Mouse (Mus musculus) embryo, embryonic 11.5 days (tissue): ENCODE results near the gene Rcc1l.

Experiments used
- DNase-seq: peaks from one replicate; pipeline ENCODE4 v3.0.0-alpha.2; 2012; ENCODE audit warnings: low read depth, low spot score

Gene Rcc1l

DNA sequence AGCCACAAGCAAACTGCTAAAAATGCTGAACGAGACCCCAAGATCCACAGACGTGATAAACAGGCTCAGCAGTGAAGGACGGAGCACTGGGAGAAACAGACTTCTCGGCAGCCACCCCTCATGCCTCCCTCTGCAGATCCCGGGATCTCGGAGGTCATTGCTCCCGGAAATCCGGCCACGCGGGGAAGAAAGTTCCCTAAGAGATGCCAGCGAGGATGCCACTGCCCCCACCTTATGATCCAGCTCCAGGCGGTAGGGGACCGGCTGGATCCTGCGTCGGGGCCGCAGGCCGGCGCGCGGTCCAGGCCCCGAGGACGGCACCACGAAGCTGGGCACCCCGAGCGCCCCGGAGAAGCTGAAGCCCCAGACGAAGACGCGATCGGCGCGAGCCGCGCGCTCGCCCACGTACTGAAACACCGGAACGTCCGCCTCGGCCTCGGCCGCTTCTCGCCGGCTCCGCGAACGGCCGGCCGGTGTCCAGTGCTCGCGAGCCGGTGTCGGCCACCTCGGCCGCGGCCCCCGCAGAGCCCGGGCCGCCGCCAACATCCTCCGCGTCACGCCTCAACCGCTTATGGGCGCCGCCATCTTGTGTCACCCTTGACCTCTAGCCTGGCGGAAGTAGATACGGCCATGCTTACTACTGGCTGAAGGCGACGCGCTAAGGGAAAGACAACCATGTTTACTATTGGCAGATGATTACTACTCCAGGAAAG is at the start of gene Rcc1l:
TSS of gene Rcc1l (minus strand) at position 606 of the 713 bp plus-strand sequence.
- peak; percentile 84 for DNase-seq

DNA sequence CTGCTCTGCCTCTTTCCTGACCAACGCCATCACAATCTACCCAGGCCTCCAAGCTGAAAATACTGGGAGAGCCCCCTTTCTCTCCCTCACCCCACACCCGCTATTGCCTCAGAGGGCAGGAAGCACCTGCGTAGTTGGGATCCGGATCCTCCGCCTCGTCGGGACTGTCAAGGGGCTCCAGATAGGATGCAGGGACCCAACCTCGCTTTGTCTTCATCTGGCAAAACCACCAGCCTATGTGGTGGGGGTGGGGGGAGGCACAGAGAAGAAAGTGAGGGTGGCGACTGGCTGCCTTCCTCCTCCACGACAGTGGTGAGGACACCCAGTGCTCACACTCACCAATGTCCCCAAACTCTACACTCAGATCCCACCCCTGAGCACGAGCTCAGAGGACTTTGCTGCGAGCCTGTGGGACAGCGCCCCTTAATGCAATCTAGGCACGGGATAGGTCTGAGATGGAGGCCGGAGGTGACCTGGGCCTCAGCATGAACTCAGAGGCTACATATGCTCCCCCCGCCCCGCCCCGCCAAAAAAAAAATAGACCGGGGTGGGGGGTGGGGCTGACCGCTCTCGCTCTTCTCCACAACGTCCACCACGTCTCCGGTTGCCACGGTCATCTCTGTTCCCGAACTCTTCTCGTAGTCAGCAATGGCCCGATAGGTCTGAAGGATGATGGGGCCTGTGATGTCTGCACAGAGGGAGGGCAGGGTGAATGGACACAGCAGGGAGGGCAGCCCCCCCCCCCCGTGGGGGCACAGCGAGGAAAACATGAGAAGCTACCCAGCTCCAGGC is 48.7 kb upstream of the Rcc1l start:
- DNase-seq: no peak

DNA sequence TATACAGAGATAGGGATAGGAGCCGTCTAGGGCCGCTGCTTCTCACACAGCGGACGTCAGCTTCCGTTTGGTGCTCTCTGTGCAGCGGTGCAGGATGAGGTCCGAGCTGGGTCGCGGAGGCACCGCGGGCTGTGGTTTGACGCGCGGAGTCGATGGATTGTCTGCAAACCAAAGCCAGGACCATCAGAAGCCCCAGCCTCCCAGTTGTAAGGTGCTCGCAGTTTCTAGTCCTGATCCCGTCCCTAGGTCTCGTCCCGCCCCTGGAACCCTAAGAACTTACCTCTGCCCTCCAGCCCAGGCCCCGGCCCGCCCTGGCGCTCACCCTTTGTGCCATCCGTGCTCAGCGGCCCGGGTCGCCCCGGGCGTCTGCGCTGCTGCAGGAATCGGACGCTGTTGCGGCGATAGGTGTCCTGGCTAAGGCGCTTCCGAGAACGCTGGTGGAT is 45.2 kb upstream of the Rcc1l start:
- DNase-seq: no peak

DNA sequence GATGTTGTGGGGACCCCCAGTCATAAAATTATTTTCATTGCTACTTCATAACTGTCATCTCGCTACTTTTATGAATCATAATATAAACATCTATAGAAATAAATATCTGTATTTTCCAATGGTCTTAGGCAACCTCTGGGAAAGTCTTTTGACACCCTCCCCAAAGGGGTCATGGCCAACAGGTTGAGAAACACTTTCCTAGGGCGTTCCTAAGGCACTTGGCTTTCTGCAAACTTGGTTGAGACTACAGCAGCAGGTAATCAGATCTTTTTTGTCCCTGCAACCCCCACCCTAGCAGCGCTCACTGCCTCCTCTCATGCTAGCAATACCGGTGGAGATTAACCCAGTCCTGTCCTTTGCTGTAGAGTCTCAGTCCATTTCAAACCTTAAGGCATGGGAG is 44.7 kb upstream of the Rcc1l start:
- DNase-seq: no peak

DNA sequence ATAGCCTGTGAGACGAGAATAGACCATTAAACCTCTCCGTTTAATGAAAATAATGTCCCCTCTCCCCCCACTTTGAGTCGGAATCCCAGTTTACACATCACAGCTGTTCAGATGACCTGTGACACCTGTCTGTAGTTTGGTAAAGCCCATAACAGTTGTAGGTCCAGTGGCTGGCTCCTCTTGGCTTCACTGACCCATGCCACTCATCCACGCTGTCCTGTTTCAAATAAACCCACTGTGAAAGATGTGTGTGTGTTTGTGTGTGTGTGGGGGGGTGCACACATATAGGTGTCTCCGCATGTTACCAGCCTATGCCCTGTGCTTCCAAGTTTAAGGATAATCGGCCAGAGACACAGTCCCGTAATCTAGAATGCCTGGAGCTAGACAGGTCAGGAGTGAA is 41.3 kb upstream of the Rcc1l start:
- no peak for DNase-seq

DNA sequence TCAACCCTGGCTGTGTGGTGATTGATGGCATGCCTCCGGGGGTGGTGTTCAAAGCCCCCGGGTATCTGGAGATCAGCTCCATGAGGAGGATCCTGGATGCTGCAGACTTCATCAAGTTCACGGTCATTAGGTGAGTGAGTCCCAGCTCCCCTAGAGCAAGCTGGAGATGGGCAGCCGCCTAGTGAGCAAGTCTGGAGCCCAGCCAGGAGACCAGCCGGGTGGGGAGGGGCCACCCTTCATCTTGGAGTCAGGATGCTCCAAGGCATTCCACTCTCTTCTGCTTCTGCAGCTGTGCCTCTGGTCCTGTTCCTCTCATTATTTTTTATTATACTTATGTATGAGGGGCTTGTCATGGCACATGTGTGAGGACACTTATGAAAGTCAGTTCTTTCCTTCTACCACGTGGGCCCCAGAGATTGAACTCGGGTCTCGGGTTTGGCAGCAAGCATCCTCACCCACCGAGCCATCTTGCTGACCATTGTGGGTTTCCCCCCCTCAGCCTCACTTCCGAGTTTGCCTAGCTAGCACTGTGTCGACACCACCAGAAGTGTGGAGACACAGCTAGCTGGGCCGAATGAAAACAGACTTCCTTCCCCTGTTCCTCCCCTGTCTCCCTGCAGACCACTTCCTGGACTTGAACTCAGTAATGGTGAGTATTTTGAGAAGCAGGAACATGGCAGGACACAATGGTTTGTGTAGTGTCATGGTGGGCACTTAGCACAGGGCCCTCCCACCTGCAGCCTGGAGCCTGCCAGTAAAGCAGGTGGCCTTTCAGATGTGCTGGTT is 37.6 kb upstream of the Rcc1l start:
- DNase-seq: no peak

DNA sequence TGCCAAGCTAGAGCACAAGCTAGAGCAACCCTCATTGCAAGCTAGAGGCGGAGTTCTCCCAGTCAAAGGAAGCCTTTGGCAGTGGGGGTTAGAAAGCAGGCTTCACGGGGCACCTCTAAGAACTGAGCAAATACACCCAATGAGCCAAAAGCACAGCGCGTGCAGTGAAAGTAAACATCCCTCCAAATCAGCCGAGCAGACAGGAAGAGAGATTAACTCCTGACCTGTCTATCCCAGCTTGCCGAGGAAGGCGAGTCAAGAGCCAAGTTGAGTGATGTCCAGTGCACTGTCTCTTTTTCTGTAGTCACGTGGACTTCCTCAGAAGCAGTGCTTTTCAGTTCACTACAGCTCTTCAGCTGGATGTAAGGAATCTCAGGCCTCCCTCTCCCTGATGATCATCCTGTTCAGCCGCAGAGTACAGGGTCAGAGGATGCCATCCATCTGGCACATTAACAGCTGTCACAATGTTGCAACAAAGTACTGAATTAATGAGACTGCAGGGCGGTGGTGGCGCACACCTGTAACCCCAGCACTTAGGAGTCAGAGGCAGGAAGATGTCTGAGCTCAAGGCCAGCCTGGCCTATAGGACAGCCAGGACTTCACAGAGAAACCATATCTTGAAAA is 33.5 kb upstream of the Rcc1l start:
- DNase-seq: no peak

DNA sequence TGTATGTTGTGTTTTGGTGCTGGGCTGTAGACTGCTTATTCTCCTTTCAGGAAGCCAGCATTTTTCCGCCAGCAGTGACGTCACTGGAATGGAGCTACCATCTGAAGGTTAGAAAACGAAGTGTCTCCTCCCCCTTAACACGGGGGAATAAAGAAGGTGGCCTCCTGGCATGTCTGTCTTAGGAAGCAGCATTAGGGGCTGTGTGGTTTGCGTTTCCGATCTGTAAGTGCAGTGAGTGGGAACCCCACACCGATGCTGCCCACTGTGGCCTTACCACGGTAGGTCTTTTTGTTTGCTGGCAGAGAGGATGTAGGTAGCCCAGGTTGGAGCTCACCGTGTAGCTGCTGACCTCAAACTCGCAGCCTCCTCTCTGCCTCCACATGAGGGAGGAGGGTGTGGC is 30.1 kb upstream of the Rcc1l start:
- DNase-seq: no peak

DNA sequence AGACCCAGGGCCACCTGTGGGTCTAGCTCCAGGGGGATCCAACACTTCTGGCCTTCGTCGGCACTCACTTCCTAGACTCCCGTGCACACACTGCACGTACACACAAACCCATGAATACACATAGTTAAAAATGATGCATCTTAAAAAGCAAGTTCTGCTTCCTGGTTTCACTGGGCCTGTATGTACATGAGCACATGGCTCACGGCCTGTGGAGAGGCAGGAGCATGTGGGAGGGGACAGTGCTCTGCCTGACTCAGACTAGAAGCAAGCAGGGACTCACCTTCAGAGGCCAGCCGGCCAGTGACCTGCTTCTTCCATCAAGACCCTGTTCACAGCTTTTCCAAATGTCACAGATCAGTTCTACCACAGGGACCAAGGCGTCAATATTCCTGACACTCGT is 17.1 kb upstream of the Rcc1l start:
- DNase-seq: no peak

DNA sequence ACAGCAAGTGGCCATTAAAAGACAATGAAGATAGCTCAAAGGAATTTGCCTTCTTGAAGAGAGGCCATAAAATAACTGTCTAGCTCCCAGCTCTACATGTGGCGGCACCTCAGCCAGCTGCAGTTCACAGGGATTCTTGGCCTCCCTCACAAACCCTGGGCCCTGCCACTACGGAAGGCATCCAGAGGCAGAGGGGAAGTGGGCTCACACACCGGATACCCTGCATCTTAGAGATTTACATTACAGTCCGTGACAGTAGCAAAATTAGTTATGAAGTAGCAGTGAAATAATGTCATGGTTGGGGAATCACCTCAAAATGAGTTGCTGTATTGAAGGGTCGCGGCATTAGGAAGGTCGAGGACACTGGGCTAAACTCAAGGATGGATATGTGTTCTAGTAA is 12.0 kb upstream of the Rcc1l start:
- DNase-seq: no peak

DNA sequence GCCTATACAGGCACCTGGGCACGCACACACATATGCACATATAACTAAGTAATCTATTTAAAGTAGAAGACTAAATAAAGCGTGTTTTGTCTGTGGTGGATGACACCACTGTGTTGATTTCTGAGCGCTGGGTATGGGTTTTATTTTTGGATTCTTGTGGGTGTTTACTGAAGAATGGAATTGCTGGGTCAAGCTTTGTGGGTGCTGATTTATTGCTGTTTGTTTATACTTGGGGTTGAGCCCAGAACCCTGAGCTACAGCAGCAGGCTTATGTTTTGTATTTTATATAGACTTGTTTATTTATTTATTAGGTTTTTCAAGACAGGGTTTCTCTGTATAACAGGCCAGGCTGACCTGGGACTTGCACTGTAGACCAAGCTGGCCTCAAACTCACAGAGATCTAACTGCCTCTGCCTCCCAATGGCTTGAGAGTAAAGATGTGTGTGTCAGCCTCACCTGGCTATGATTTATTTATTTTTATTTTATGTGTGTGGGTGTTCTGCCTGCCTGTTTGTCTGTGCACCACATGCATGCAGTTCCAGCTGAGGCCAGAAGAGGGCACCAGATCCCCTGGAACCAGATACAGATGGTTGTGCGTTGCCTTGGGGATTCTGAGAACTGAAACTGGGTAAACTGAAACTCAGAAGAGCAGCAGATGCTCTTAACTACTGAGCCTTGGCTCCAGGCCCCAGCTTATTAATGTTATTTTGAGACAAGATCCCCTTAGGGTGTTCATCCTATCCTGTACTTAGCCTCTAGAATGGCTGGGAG is 10.6 kb upstream of the Rcc1l start:
- peak; percentile 42 for DNase-seq

DNA sequence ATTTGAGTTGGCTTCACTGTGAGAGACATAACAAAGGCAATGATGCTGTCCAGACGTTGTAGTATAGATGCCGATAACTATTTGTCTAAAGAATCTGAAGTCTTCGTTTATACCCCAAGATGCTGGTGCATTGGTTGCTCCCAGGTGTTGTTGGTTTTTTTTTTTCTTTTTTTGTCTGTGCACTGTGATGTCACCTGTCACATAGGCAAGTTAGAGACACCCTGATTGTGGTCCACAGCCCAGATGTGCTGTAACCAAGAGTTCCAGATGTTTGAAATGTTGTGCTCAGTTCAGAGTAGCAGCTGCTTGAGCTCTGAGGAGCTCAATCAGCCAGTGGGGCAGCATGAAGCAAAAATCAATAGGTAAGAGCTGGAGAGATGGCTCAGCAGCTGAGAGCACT is 9.5 kb upstream of the Rcc1l start:
- DNase-seq: no peak

DNA sequence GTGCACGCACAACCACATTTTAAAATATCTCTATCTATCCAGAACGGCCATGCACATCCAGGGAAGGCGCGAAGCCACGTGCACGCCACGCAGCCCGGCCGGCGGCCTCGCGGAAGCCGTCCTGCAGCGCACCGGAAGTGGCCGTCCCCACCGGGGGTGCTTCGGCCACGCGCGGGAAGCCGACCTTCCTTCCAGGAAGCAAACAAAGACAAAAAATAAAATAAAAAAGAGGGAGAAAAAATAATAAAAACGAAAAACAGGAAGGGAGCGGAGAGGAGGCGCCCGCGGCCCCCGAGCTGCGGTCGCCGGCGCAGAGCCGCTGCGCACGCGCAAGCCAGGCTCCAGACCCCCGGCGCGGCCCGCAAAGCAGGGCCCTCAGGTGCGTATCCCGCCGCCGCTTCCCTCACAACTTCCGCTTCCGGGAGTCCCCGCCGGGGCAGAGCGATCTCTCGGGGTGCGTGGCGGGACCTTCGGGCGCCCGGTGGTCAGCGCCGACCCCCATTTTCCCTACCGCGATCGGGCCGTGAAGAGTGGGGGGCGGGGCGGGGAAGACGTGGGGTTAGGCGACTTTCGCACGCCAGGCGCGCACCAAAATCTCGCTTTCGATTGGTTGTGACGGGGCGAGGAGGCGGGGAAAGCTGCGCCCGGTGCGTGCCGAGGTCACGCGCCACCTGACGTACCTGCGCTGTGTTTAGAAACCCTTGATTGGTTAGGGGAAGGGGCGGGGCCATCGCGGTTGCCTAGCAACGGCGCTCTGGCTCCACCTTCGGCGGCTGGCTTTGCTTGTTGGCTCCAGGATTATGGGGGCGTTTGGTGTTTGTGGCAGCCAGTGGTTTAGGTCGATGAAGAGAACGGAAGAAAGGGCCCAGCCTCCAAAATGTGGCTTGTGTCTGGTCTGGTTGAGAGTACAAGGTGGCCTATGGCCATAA is 7.6 kb upstream of the Rcc1l start, which contains the start of gene Gtf2ird2:
TSS of gene Gtf2ird2 (plus strand) at position 140 of the 929 bp plus-strand sequence.
- DNase-seq: peak; percentile 98

DNA sequence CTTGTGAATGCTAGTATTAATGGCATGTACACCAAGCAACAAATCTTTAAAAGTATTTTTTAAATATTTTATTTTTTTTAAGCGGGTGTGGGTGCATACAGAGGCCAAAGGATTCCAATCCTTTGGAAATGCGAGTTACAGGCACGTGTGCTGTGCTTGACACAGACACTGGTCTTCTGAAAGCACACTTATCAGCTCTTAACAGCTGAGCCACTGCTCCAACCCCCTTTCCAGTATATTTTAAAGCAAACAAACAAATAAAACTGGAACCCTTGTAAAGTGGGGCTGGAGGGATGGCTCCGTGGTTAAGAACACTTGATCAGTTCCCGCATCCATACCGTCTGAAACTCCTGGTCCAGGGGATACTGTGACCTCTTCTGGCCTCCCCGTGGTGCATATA is 6.6 kb upstream of the Rcc1l start:
- no peak for DNase-seq

DNA sequence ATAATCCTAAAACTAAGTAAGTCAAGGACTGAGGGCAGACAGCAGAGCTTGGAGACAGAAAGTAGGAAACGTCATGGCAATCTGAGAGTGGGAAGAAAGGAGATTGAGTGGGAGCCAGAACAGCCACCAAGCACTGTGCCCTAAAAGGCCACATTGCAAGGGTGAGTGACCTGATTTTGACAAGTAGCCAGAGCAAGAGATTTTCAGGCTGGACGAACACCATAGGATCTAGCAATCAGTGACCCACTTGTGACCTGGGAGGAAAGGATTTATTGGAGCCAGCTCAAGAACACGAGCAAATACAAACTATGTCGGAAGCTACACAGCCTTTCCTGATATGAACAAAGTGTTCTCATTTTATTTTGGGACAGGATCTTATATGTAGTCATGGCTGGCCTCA is 6.2 kb upstream of the Rcc1l start:
- DNase-seq: no peak

DNA sequence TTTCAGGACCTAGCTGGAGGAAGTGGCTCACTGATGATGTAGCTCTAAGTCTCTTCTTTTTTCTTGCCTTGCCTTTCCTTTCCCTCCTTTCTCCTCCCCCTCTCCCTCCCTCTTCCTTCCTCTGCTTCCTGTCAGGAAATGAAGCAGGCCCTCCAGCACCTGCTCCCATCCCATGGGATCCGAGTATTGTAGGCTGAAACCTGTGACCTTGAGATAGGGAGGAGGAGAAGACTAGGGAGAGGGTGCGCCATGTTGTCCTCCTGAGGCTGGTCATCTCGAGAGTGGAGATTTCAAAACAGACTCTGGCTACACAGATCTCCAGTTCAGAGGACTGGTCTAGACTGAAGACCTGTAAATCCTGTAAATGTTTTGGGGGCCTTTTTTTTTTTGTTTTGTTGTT is 5.6 kb upstream of the Rcc1l start:
- no peak for DNase-seq

DNA sequence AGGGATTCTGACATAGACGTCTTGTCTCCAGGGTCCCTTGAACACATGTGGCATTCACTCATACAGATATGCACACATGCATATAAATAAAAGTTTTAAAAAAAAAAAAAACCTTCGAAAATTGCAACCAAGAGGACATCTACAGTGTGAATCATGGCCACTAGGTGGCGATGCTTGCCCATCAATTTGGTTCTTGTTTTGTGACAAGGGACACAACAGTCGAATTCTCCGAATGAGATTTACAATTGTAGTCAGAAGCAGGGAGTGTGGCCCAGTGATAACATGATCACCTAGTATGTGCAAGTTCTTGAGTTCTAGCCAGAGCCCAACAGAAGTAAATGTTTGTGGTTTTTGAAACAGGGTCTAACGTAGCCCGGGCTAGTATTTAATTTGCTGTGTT is 3.3 kb upstream of the Rcc1l start:
- DNase-seq: peak; percentile 78

DNA sequence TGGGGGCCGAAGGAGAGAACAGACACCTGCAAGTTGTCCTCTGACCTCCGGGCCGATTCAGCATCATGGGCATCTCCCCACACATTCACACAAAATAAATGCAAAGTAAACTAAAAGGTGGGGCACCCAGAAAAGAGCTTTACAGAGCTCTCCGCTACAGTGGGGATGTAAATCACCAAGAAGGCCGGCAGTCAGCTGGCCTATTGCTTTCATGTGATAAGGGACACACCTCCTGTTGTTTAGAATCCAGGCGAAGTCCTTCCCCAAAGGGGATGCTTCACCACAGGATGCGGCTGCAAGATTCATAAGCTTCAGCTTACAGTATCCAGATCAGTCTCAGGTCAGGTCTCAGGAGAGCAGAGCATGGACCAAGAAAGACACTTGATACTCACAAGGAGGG is 2.0 kb upstream of the Rcc1l start:
- DNase-seq: no peak

DNA sequence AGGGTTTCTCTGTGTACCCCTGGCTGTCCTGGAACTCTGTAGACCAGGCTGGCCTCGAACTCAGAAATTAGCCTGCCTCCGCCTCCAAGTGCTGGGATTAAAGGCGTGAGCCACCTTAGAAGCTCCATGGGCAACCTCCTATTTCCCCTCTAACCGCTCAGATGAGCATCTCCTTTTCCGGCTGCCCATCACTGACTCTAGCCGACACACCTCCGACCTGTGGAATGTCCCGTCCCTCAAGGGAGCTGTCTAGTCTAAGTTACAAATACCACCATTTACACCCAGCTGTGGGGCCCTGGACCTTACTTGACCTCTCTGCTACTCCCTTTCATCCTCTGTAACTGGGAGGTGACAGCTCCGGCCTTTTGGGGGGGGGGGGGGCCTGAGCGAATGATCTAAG is 878 bp downstream of the Rcc1l start:
- DNase-seq: no peak

DNA sequence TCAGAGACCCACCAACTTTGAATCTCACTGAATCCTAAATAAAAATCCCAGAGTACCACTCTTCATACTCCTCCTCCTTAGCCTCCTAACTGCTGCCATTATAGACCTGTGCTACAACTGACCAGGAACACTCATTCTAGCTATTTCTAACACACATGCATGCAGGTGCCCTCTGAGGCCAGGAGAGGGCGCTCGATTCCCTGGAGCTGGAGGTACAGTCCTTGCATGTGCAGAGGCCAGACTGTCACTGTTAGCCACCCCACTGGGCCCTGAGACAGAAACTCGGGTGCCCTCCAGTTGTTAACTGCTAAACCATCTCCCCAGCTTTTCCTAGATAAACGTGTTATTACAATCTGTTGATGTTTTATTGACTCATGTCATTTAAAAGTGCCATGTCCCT is 3.4 kb downstream of the Rcc1l start:
- no peak for DNase-seq
